ENCODE assay signal across 33 mouse cellular contexts in the genomic region with DNA sequence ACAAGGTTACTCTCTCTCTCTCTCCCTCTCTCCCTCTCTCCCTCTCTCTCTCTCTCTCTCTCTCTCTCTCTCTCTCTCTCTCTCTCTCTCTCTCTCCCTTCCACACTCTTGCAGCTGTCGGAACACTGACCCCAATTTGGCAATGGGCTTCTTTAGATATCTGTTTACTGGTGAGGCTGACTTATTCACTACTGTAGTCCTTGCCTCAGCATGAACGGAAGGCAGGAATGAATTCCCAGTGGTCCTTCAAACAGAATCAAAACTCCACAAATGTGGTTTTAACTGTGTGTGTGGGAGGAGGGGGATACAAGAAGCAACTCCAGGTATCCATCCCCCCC.
A peak's percentile ranks its signal among the peaks of the same experiment; 100 is the strongest.
DNase-seq lines count a peak whose midpoint lies in the region; ATAC-seq and TF ChIP-seq lines count a peak whose summit lies in the region.
"Had no signal": no experiment of that assay in that cellular context is flagged by ENCODE, and none has a peak within 500 bp of the region (broad histone marks: within the 10 kb centered on the region; RNA-seq: fewer than 3 reads in every experiment).

No protein-coding gene starts in this region.

- H3K36me3 ChIP-seq in heart, embryonic 14.5 days (ENCODE audit: control insufficient read depth, insufficient read depth, low read length): no peaks in the 10 kb centered on the region
- H3K36me3 ChIP-seq in spleen, adult 2 months (ENCODE audit: control insufficient read depth, insufficient read depth, low read length): no peaks in the 10 kb centered on the region
- H3K36me3 ChIP-seq: embryonic facial prominence, embryonic 13.5 days; G1E; heart, embryonic 15.5 days; hindbrain, embryonic 12.5 days; intestine, embryonic 15.5 days; limb, embryonic 10.5 days; limb, embryonic 15.5 days; liver, embryonic 13.5 days; lung, embryonic 15.5 days had no signal

- H3K4me1 ChIP-seq in heart, embryonic 14.5 days (ENCODE audit: control insufficient read depth in 2 of 2, insufficient read depth in 2 of 2, low read length in 2 of 2): peaks cover 33 to 62% of the 10 kb centered on the region in 2 experiments
- H3K4me1 ChIP-seq in spleen, adult 2 months (ENCODE audit: control insufficient read depth, insufficient read depth, insufficient read length): peaks cover 36% of the 10 kb centered on the region
- H3K4me1 ChIP-seq in embryonic fibroblast, embryonic 13.5 days (ENCODE audit: control insufficient read depth, insufficient read depth, low read length): peaks cover 35% of the 10 kb centered on the region

- H3K4me2 ChIP-seq in heart, embryonic 14.5 days (ENCODE audit: low read length): no peak overlapping the region
- H3K4me2 ChIP-seq: embryonic facial prominence, embryonic 13.5 days; hindbrain, embryonic 12.5 days; intestine, embryonic 15.5 days; limb, embryonic 15.5 days; liver, embryonic 13.5 days; lung, embryonic 15.5 days had no signal

- H3K4me3 ChIP-seq in heart, embryonic 14.5 days (ENCODE audit: control insufficient read depth in 1 of 2, insufficient read depth in 1 of 2, low read depth in 1 of 2, low read length in 2 of 2): no peak overlapping the region
- H3K4me3 ChIP-seq in spleen, adult 2 months (ENCODE audit: extremely low read depth, insufficient read depth, insufficient read length): no peak overlapping the region
- no peak overlapping the region for H3K4me3 ChIP-seq in embryonic fibroblast, embryonic 13.5 days (ENCODE audit: insufficient read depth, low read length)
- H3K4me3 ChIP-seq: embryonic facial prominence, embryonic 13.5 days; erythroblast, embryonic 14.5 days; heart, adult 2 months; heart, embryonic 15.5 days; hindbrain, embryonic 12.5 days; intestine, embryonic 15.5 days; limb, embryonic 10.5 days; limb, embryonic 15.5 days; liver, embryonic 13.5 days; lung, embryonic 15.5 days had no signal

- no peak overlapping the region for H3K27ac ChIP-seq in heart, embryonic 14.5 days (replicated peaks in 1 of 2; ENCODE audit: control insufficient read depth in 1 of 2, insufficient read depth in 1 of 2, low read depth in 2 of 2, low read length in 2 of 2)
- H3K27ac ChIP-seq in spleen, adult 2 months (ENCODE audit: insufficient read depth, low read length): peak overlapping the region; percentile 84; the same call in 1 of the 2 replicates
- H3K27ac ChIP-seq in embryonic fibroblast, embryonic 13.5 days (ENCODE audit: insufficient read depth, low read length): peak overlapping the region; percentile 85
- H3K27ac ChIP-seq: embryonic facial prominence, embryonic 13.5 days; hindbrain, embryonic 12.5 days; hindbrain, postnatal 0 days; intestine, embryonic 15.5 days; kidney, postnatal 0 days; limb, embryonic 10.5 days; limb, embryonic 15.5 days; liver, embryonic 13.5 days; macrophage had no signal

- no peak for TF ChIP-seq POLR2A in spleen, adult 2 months (IDR thresholded peaks at IDR 0.05; ENCODE audit: low read depth, low read length)
- no peak for TF ChIP-seq POLR2A in embryonic fibroblast, embryonic 13.5 days (IDR thresholded peaks at IDR 0.05; ENCODE audit: low read depth, low read length)

- no peak for TF ChIP-seq CTCF in spleen, adult 2 months (IDR thresholded peaks at IDR 0.05; ENCODE audit: extremely low read depth, insufficient read depth, insufficient read length, insufficient replicate concordance)
- TF ChIP-seq CTCF in embryonic fibroblast, embryonic 13.5 days (IDR thresholded peaks at IDR 0.05; ENCODE audit: borderline replicate concordance, insufficient read depth, low read length): no peak

- no peaks in the 10 kb centered on the region for H3K27me3 ChIP-seq in heart, embryonic 14.5 days (ENCODE audit: control insufficient read depth, insufficient read depth, low read length)
- H3K27me3 ChIP-seq in spleen, adult 2 months (ENCODE audit: control insufficient read depth, insufficient read depth, low read length): no peaks in the 10 kb centered on the region
- H3K27me3 ChIP-seq: embryonic facial prominence, embryonic 13.5 days; heart, embryonic 15.5 days; hindbrain, embryonic 12.5 days; intestine, embryonic 15.5 days; limb, embryonic 15.5 days; liver, embryonic 13.5 days; lung, embryonic 15.5 days; Patski had no signal

- 18% methylated on average over 2 of the region's 2 CpGs for WGBS in heart, embryonic 14.5 days
- 62% methylated on average over 2 of the region's 2 CpGs for WGBS in spleen, adult 2 months

- H3K9ac ChIP-seq in heart, embryonic 14.5 days (ENCODE audit: low read length): 0 out of 2 replicates have a peak overlapping the region, but pooled peaks have one; percentile 8
- H3K9ac ChIP-seq: embryonic facial prominence, embryonic 13.5 days; forebrain, postnatal 0 days; heart, embryonic 15.5 days; hindbrain, embryonic 12.5 days; intestine, embryonic 15.5 days; limb, embryonic 15.5 days; liver, embryonic 13.5 days; lung, embryonic 15.5 days had no signal

- no peak for ATAC-seq in heart, embryonic 14.5 days (ENCODE audit: insufficient number of reproducible peaks, insufficient read depth, low FRiP score, low read depth)
- ATAC-seq: forebrain, postnatal 0 days; hindbrain, postnatal 0 days; Patski had no signal

- H3K9me3 ChIP-seq in heart, embryonic 14.5 days (ENCODE audit: control insufficient read depth, low read length): no peaks in the 10 kb centered on the region
- H3K9me3 ChIP-seq: embryonic facial prominence, embryonic 13.5 days; G1E; heart, embryonic 15.5 days; hindbrain, embryonic 12.5 days; intestine, embryonic 15.5 days; limb, embryonic 10.5 days; limb, embryonic 15.5 days; liver, embryonic 13.5 days; lung, embryonic 15.5 days had no signal

- DNase-seq in heart, postnatal 4 days: no peak
- DNase-seq in spleen, adult 2 months (ENCODE audit: low read depth in 1 of 2, low spot score in 2 of 2): no peak
- DNase-seq in spleen, postnatal 4 days (ENCODE audit: low spot score in 2 of 2): no peak
- DNase-seq in kidney, postnatal 25 days: no peak
- DNase-seq in frontal cortex, postnatal 25 days (ENCODE audit: low spot score in 2 of 2): no peak
- DNase-seq: adrenal gland, postnatal 10 days; cerebellum, adult 11-12 months; cerebellum, adult 9-11 months; embryo, embryonic 11 days; forebrain, postnatal 0 days; gastrocnemius, postnatal 14 days; heart, adult 2 months; kidney, adult 2 months; layer of hippocampus, postnatal 36 days; liver, embryonic 13.5 days; midbrain, embryonic 14.5 days; right cerebral cortex, adult 18-20 months; thymus, postnatal 14 days had no signal

Comparison
In these comparisons a context has a peak if more than half of its experiments do, and no peak if none do; other contexts are left out.
1. H3K27ac ChIP-seq: peak in spleen, adult 2 months (single experiment) and embryonic fibroblast, embryonic 13.5 days (single experiment); none in heart, embryonic 14.5 days (0 of 2).